Mouse (Mus musculus): Measurements from ENCODE around the gene Xrra1. TPM values are rescaled to one million over a fixed set of nuclear protein-coding genes. Genes with fewer than 3 reads are reported as not detected.
A peak's percentile ranks its signal among the peaks of the same experiment; 100 is the strongest.
"Not testable (repeated sequence)": the region's sequence is repeated elsewhere in the genome, so short reads cannot be mapped to it uniquely, and the experiment has no call there.

Xrra1 gene
- not detected in 2 replicates for polyA plus RNA-seq (2015; fragmentation: Nextera tagmentation; extraction: Ambion mirVana)

GRCm38 (mm10) chr7:99858813-99859585 lies at the start of gene Xrra1:
Gene Xrra1 (plus strand): TSS chr7:99859116.
- H3K27ac ChIP-seq (replicated peaks): peak within 1 kb of the TSS; percentile 57
- H3K9ac ChIP-seq: peak within 1 kb of the TSS; percentile 71
- ATAC-seq (ENCODE audit: insufficient read depth): peak; percentile 98
- peaks cover 24% of the 10 kb centered on the region for H3K36me3 ChIP-seq (replicated peaks)
- peak within 1 kb of the TSS; percentile 74 for H3K4me3 ChIP-seq (replicated peaks)
- WGBS (ENCODE audit: insufficient replicate concordance): under 1% methylated on average over 42 of the region's 42 CpGs
- no peaks in the 10 kb centered on the region for H3K9me3 ChIP-seq (replicated peaks)
- peaks cover 27% of the 10 kb centered on the region for H3K4me1 ChIP-seq (replicated peaks)
- H3K27me3 ChIP-seq: 0 out of 2 replicates have a peak, but pooled peaks cover 22% of the 10 kb centered on the region
- H3K4me2 ChIP-seq: peak within 1 kb of the TSS; percentile 79

GRCm38 (mm10) chr7:99810814-99811213 lies 48.1 kb upstream of the Xrra1 start:
- H3K9ac ChIP-seq: no peak overlapping the region
- peaks cover 50% of the 10 kb centered on the region for H3K36me3 ChIP-seq (replicated peaks)
- peaks cover 9% of the 10 kb centered on the region for H3K4me1 ChIP-seq (replicated peaks)
- H3K27ac ChIP-seq (replicated peaks): no peak overlapping the region
- no peak for ATAC-seq (ENCODE audit: insufficient read depth)
- H3K4me3 ChIP-seq (replicated peaks): no peak overlapping the region
- H3K9me3 ChIP-seq (replicated peaks): no peaks in the 10 kb centered on the region
- no peak overlapping the region for H3K4me2 ChIP-seq
- WGBS (ENCODE audit: insufficient replicate concordance): 51% methylated on average over 2 of the region's 2 CpGs
- no peaks in the 10 kb centered on the region for H3K27me3 ChIP-seq

GRCm38 (mm10) chr7:99811661-99812060 lies 47.3 kb upstream of the Xrra1 start:
- Histone ChIP-seq H3K4me1 (replicated peaks) (peaks cover 9% of the 10 kb centered on the region), H3K27me3 (no peaks in the 10 kb centered on the region), H3K36me3 (replicated peaks) (peaks cover 53% of the 10 kb centered on the region), H3K4me3 (replicated peaks) (no peak overlapping the region), H3K4me2 (no peak overlapping the region), H3K9me3 (replicated peaks) (no peaks in the 10 kb centered on the region), H3K9ac (no peak overlapping the region), H3K27ac (replicated peaks) (no peak overlapping the region)
- 90% methylated on average over 4 of the region's 4 CpGs for WGBS (ENCODE audit: insufficient replicate concordance)
- ATAC-seq (ENCODE audit: insufficient read depth): no peak

GRCm38 (mm10) chr7:99813394-99813793 lies 45.5 kb upstream of the Xrra1 start:
- Histone ChIP-seq H3K9ac (no peak overlapping the region), H3K27me3 (no peaks in the 10 kb centered on the region), H3K27ac (replicated peaks) (no peak overlapping the region), H3K9me3 (replicated peaks) (no peaks in the 10 kb centered on the region), H3K4me1 (replicated peaks) (peaks cover 14% of the 10 kb centered on the region), H3K4me3 (replicated peaks) (no peak overlapping the region), H3K4me2 (no peak overlapping the region), H3K36me3 (replicated peaks) (peaks cover 60% of the 10 kb centered on the region)
- 83% methylated on average over 11 of the region's 11 CpGs for WGBS (ENCODE audit: insufficient replicate concordance)
- no peak for ATAC-seq (ENCODE audit: insufficient read depth)

- H3K36me3 ChIP-seq (replicated peaks): peaks cover 51% of the 10 kb centered on the region
- H3K4me2 ChIP-seq: peak overlapping the region; percentile 42
- H3K27me3 ChIP-seq; H3K9ac ChIP-seq; ATAC-seq (ENCODE audit: insufficient read depth); H3K4me3 ChIP-seq (replicated peaks); H3K9me3 ChIP-seq (replicated peaks): not testable (repeated sequence)
- WGBS (ENCODE audit: insufficient replicate concordance): 22% methylated on average over 9 of the region's 9 CpGs
- H3K27ac ChIP-seq (replicated peaks): peak overlapping the region; percentile 53; the same call in 1 of the 2 replicates
- peaks cover 26% of the 10 kb centered on the region for H3K4me1 ChIP-seq (replicated peaks)
Measured at GRCm38 (mm10) chr7:99818181-99818725, 40.7 kb upstream of the Xrra1 start.

- H3K9me3 ChIP-seq (replicated peaks): no peaks in the 10 kb centered on the region
- peak; percentile 63 for ATAC-seq (ENCODE audit: insufficient read depth)
- peaks cover 61% of the 10 kb centered on the region for H3K4me1 ChIP-seq (replicated peaks)
- peak overlapping the region; percentile 87 for H3K27ac ChIP-seq (replicated peaks)
- peak overlapping the region; percentile 22 for H3K4me3 ChIP-seq (replicated peaks)
- peak overlapping the region; percentile 57; the same call in 1 of the 2 replicates for H3K9ac ChIP-seq
- 51% methylated on average over 2 of the region's 2 CpGs for WGBS (ENCODE audit: insufficient replicate concordance)
- H3K4me2 ChIP-seq: peak overlapping the region; percentile 62
- no peaks in the 10 kb centered on the region for H3K27me3 ChIP-seq
- peaks cover 29% of the 10 kb centered on the region for H3K36me3 ChIP-seq (replicated peaks)
Measured at GRCm38 (mm10) chr7:99821953-99822352, 37.0 kb upstream of the Xrra1 start.

- peak overlapping the region; percentile 87 for H3K27ac ChIP-seq (replicated peaks)
Measured at GRCm38 (mm10) chr7:99822426-99822825, 36.5 kb upstream of the Xrra1 start.

GRCm38 (mm10) chr7:99823045-99823663 lies 35.8 kb upstream of the Xrra1 start:
- H3K27ac ChIP-seq (replicated peaks): peak overlapping the region; percentile 87
- H3K4me2 ChIP-seq: peak overlapping the region; percentile 62
- H3K9ac ChIP-seq: peak overlapping the region; percentile 57; the same call in 1 of the 2 replicates
- peaks cover 58% of the 10 kb centered on the region for H3K4me1 ChIP-seq (replicated peaks)
- H3K4me3 ChIP-seq (replicated peaks): 0 out of 2 replicates have a peak overlapping the region, but pooled peaks have one; percentile 6
- ATAC-seq (ENCODE audit: insufficient read depth): no peak
- H3K36me3 ChIP-seq (replicated peaks): peaks cover 24% of the 10 kb centered on the region
- H3K27me3 ChIP-seq: no peaks in the 10 kb centered on the region
- H3K9me3 ChIP-seq (replicated peaks): no peaks in the 10 kb centered on the region
- 67% methylated on average over 10 of the region's 10 CpGs for WGBS (ENCODE audit: insufficient replicate concordance)

More at GRCm38 (mm10) chr7:99822426-99822825, 36.5 kb upstream of the Xrra1 start:
- Histone ChIP-seq H3K27me3 (no peaks in the 10 kb centered on the region), H3K4me3 (replicated peaks) (peak overlapping the region; percentile 22), H3K4me2 (peak overlapping the region; percentile 62), H3K9me3 (replicated peaks) (no peaks in the 10 kb centered on the region), H3K36me3 (replicated peaks) (peaks cover 25% of the 10 kb centered on the region), H3K9ac (peak overlapping the region; percentile 57), H3K4me1 (replicated peaks) (peaks cover 61% of the 10 kb centered on the region)
- peak; percentile 66 for ATAC-seq (ENCODE audit: insufficient read depth)
- 28% methylated on average over 5 of the region's 5 CpGs for WGBS (ENCODE audit: insufficient replicate concordance)

GRCm38 (mm10) chr7:99824649-99825483 lies 34.0 kb upstream of the Xrra1 start:
- peak overlapping the region; percentile 94 for H3K27ac ChIP-seq (replicated peaks)
- H3K36me3 ChIP-seq (replicated peaks): peaks cover 20% of the 10 kb centered on the region
- H3K4me2 ChIP-seq: peak overlapping the region; percentile 77
- H3K9ac ChIP-seq: peak overlapping the region; percentile 52
- WGBS (ENCODE audit: insufficient replicate concordance): 13% methylated on average over 16 of the region's 16 CpGs
- ATAC-seq (ENCODE audit: insufficient read depth): peak; percentile 71
- no peaks in the 10 kb centered on the region for H3K9me3 ChIP-seq (replicated peaks)
- H3K4me1 ChIP-seq (replicated peaks): peaks cover 60% of the 10 kb centered on the region
- peak overlapping the region; percentile 74 for H3K4me3 ChIP-seq (replicated peaks)
- no peaks in the 10 kb centered on the region for H3K27me3 ChIP-seq

- peaks cover 60% of the 10 kb centered on the region for H3K4me1 ChIP-seq (replicated peaks)
- 57% methylated on average over 9 of the region's 9 CpGs for WGBS (ENCODE audit: insufficient replicate concordance)
- peaks cover 20% of the 10 kb centered on the region for H3K36me3 ChIP-seq (replicated peaks)
- no peaks in the 10 kb centered on the region for H3K9me3 ChIP-seq (replicated peaks)
- no peak for ATAC-seq (ENCODE audit: insufficient read depth)
- no peaks in the 10 kb centered on the region for H3K27me3 ChIP-seq
- H3K4me3 ChIP-seq (replicated peaks): peak overlapping the region; percentile 74
- peak overlapping the region; percentile 94 for H3K27ac ChIP-seq (replicated peaks)
- peak overlapping the region; percentile 52 for H3K9ac ChIP-seq
- H3K4me2 ChIP-seq: peak overlapping the region; percentile 77
Measured at GRCm38 (mm10) chr7:99825511-99825910, 33.4 kb upstream of the Xrra1 start.

Measured in liver, embryonic 15.5 days (tissue).